Mouse (Mus musculus): ENCODE data around the gene Pak2. TPM values are rescaled to one million over a fixed set of nuclear protein-coding genes. Genes with fewer than 3 reads are reported as not detected.

The Pak2 gene
- total RNA-seq, 2 experiments from 2014 or later: 25.9 to 26.9 TPM

- intact Hi-C loops (cut with DNase I): no loop called here
- DNase-seq (ENCODE audit: extremely low spot score in 1 of 2, low spot score in 2 of 2): no peak
- peak; percentile 51 for TF ChIP-seq CTCF (IDR thresholded peaks at IDR 0.05)
Measured at GRCm38 (mm10) chr16:32042367-32042766, 36.8 kb downstream of the Pak2 start.

GRCm38 (mm10) chr16:32019678-32020077 lies 59.5 kb downstream of the Pak2 start:
- TF ChIP-seq CTCF (IDR thresholded peaks at IDR 0.05): no peak
- intact Hi-C loops (cut with DNase I): no loop called here
- H3K4me3 ChIP-seq: no peak overlapping the region
- no peak overlapping the region for H3K27ac ChIP-seq
- DNase-seq (ENCODE audit: extremely low spot score in 1 of 2, low spot score in 2 of 2): no peak

More at GRCm38 (mm10) chr16:32042367-32042766, 36.8 kb downstream of the Pak2 start:
- H3K4me3 ChIP-seq: no peak overlapping the region
- H3K27ac ChIP-seq: no peak overlapping the region

- Histone ChIP-seq H3K27ac (no peak overlapping the region; the same call in 1 of the 2 replicates), H3K4me3 (no peak overlapping the region)
- intact Hi-C loops (cut with DNase I): no loop called here
- TF ChIP-seq CTCF (IDR thresholded peaks at IDR 0.05): no peak
- no peak for DNase-seq (ENCODE audit: extremely low spot score in 1 of 2, low spot score in 2 of 2)
Measured at GRCm38 (mm10) chr16:32010330-32010729, 68.8 kb downstream of the Pak2 start.

GRCm38 (mm10) chr16:32009913-32010312 lies 69.2 kb downstream of the Pak2 start:
- intact Hi-C loops (cut with DNase I): no loop called here

DNA sequence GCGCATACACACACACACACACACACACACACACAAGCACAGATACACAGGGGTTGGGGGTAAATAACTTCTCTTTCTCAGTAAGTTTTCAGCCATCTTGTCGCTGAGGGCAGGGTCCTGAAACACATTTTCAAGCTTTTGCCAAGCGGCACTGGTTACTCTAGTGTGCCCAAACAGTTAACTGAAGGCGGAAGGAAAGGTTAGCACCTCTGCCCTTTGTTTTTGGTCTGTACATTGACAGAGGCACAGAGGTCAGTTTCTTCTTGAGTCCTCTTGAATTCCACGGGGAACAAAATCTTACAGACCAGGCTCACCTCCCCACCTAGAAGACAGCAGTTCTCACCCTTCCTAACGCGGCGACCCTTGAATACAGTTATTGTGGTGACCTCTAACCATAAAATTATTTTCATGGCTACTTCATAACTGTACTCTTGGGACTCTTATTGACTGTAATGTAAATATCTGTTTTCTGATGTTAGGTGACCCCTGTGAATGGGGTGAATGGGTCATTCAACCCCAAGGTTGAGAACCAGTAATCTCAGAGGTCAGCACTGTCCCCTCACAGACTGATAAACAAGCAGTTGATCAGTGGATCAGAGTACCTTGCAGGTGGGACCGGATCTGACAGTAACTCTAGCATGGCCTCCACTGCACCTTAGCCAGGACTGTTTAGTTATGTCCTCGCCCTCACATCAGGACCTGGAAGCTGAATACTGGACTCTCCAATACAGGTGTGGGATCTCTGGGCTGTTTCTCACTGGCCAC lies 70.4 kb downstream of the Pak2 start:
- intact Hi-C loops (cut with DNase I): no loop called here
- no peak overlapping the region for H3K4me3 ChIP-seq
- no peak for DNase-seq (ENCODE audit: extremely low spot score in 1 of 2, low spot score in 2 of 2)
- no peak overlapping the region for H3K27ac ChIP-seq
- no peak for TF ChIP-seq CTCF (IDR thresholded peaks at IDR 0.05)

More at GRCm38 (mm10) chr16:32009913-32010312, 69.2 kb downstream of the Pak2 start:
- no peak; the same call in 1 of the 2 replicates for TF ChIP-seq CTCF (IDR thresholded peaks at IDR 0.05)
- Histone ChIP-seq H3K4me3 (no peak overlapping the region), H3K27ac (no peak overlapping the region; the same call in 1 of the 2 replicates)
- peak; percentile 44 to 58 for DNase-seq (ENCODE audit: extremely low spot score in 1 of 2, low spot score in 2 of 2)

DNA sequence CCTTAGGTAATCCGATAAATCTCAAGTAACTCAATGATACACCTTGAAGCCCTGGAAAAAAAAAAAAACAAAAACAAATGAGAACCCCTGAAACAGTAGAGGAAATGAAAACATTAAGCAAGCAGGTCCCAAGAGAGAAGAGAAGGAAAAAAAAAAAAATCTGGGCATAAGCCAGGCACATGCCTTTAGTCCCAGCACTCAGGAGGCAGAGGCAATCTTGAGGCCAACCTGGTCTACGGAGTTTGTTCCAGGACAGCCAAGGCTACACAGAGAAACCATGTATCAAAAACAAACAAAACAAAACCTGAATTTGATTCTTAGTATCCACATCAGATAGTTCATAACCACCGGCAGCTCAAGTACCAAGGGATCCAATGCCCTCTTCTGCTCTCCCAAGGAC lies 74.4 kb downstream of the Pak2 start:
- no peak overlapping the region for H3K27ac ChIP-seq
- intact Hi-C loops (cut with DNase I): no loop called here
- no peak for DNase-seq (ENCODE audit: extremely low spot score in 1 of 2, low spot score in 2 of 2)
- TF ChIP-seq CTCF (IDR thresholded peaks at IDR 0.05): no peak
- no peak overlapping the region for H3K4me3 ChIP-seq

DNA sequence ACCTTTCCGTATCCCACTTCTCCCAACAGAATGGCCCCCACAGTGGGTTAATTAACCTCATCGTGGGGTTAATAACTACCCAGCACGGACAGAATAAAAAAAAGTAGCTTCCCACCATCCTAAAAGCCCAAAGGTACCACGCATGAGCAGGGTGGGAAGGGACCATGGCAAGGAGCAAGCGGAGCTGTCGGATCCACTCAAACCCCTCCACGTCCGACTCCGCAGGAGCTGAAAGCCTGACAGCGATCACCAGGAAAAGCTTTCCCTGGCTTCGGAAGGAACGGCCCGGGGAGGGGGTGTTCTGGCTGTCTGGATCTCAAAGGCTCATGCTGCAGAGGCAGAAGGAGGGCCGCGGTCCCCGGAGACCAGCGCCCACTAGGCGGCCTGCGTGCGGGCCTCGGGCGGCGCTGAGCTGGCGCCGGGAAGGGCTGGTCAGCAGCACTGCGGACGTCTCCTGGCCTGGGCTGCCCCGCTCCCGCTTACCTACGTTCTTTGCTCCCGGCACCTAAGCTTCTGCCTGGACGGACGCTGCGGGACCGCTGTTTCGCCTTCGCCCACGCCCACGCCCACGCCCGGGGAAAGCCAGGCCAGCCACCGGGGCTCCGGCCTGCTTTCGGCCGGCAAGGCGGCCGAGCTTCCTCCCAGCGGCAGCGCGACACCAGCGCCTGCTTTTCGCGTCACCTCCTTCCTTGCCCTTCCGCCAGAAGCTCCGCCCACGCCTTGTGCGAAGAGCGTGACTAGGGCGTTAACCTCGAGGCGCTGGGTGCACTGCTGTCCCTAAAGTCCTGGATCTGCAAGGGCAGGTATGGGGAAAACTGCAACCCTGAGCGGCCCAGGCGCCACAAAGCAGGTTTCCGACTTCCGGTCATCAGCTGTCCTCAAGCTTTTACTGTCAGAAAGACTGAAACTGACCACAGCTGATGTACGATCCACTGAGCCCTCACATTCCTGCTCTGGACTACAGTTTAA lies 76.3 kb downstream of the Pak2 start, which contains the start of gene Senp5:
Gene Senp5 (minus strand): TSS at position 779 of the 969 bp plus-strand sequence.
- DNase-seq (ENCODE audit: extremely low spot score in 1 of 2, low spot score in 2 of 2): peak; percentile 90 to 92
- H3K4me3 ChIP-seq: peak within 1 kb of the TSS; percentile 86
- H3K27ac ChIP-seq: peak within 1 kb of the TSS; percentile 91
- intact Hi-C loops (cut with DNase I): loop anchor here (1.0 kb wide), 1 partner anchor 54 kb away; the partner anchor contains the start of genes 0610012G03Rik and Ncbp2
- peak; percentile 35 for TF ChIP-seq CTCF (IDR thresholded peaks at IDR 0.05)

DNA sequence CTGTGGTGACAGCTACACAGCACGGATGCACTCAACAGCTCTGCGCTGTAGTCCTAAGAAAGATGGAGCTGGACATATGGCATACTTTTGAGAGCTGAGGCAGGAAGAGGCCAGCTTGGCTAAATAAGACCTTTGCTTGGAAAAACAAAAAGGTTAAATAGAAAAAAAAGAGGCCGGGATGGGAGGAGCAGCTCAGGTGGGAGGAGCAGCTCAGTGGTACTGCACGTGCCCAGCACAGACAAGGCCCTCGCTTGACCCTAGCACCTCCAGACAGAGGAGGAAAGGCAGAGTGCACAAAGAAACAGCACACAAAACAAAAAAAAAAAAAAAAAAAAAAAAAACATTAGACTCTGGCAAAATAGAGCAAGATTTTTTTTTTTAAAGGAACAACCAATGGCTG lies 82.8 kb downstream of the Pak2 start:
- intact Hi-C loops (cut with DNase I): no loop called here
- no peak for DNase-seq (ENCODE audit: extremely low spot score in 1 of 2, low spot score in 2 of 2)
- Histone ChIP-seq H3K27ac (no peak overlapping the region), H3K4me3 (no peak overlapping the region)
- no peak for TF ChIP-seq CTCF (IDR thresholded peaks at IDR 0.05)

GRCm38 (mm10) chr16:31993946-31994345 lies 85.2 kb downstream of the Pak2 start:
- no peak for TF ChIP-seq CTCF (IDR thresholded peaks at IDR 0.05)
- H3K4me3 ChIP-seq: no peak overlapping the region
- no peak for DNase-seq (ENCODE audit: extremely low spot score in 1 of 2, low spot score in 2 of 2)
- intact Hi-C loops (cut with DNase I): no loop called here
- H3K27ac ChIP-seq: no peak overlapping the region

GRCm38 (mm10) chr16:31993195-31993594 lies 85.9 kb downstream of the Pak2 start:
- Histone ChIP-seq H3K4me3 (no peak overlapping the region), H3K27ac (no peak overlapping the region)
- DNase-seq (ENCODE audit: extremely low spot score in 1 of 2, low spot score in 2 of 2): no peak
- intact Hi-C loops (cut with DNase I): no loop called here
- no peak for TF ChIP-seq CTCF (IDR thresholded peaks at IDR 0.05)

DNA sequence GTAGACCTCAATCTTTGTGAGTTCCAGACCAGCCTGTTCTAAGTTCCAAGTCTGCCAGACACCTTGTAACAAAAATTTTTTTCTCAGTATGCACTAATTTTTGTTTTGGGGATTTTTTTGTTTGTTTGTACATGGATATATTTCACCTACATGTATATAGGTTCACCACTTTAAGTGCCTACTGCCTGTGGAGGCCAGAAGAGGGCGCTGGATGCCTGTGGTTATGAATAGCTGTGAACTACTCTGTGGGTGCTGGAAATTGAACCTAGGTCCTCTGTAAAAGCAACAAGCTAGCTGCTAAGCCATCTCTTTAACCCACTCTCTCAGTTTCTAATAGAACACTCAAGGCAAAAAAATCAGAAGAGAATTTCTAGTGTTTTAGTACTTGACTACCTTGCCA lies 87.1 kb downstream of the Pak2 start:
- TF ChIP-seq CTCF (IDR thresholded peaks at IDR 0.05): peak; percentile 19
- Histone ChIP-seq H3K27ac (no peak overlapping the region), H3K4me3 (no peak overlapping the region)
- intact Hi-C loops (cut with DNase I): no loop called here
- no peak for DNase-seq (ENCODE audit: extremely low spot score in 1 of 2, low spot score in 2 of 2)

DNA sequence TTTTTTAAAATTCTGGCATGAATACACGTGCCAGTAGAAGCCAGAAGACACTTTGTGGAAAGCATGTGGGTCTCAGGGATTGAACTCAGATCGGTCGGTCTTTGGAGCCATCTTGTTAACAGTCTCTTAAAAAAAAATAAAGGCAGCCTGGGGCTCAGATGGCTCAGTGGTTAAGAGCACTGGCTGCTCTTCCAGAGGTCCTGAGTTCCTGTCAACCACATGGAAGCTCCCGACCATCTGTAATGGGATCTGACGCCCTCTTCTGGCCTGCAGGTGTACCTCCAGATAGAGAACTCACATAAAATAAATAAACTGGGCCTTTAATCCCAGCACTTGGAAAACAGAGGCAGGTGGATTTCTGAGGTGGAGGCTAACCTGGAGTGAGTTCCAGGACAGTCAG lies 98.2 kb downstream of the Pak2 start:
- no peak for DNase-seq (ENCODE audit: extremely low spot score in 1 of 2, low spot score in 2 of 2)
- no peak overlapping the region for H3K27ac ChIP-seq
- intact Hi-C loops (cut with DNase I): no loop called here
- no peak overlapping the region for H3K4me3 ChIP-seq
- TF ChIP-seq CTCF (IDR thresholded peaks at IDR 0.05): no peak

All from left cerebral cortex, adult 2 months (tissue).